Mouse (Mus musculus): ENCODE measurements at regions not wholly inside any gene's neighbourhood (a gene's known extent, or its start where the extent isn't known, plus 50 kb on each side); places are given as distances from the start of the nearest gene placed in this dataset.

GRCm38 (mm10) chr7:68470983-68471382 is 197.3 kb downstream of the Fam169b start:
- 34% methylated on average over 11 of the region's 11 CpGs for WGBS
- TF ChIP-seq CTCF (IDR thresholded peaks at IDR 0.05; ENCODE audit: insufficient read depth, low read length) (no peak), POLR2A (IDR thresholded peaks at IDR 0.05; ENCODE audit: borderline replicate concordance, extremely low read depth, low read depth, low read length) (no peak)
- Histone ChIP-seq H3K4me1 (ENCODE audit: control insufficient read depth, insufficient read depth, low read length) (no peaks in the 10 kb centered on the region), H3K4me3 (replicated peaks; ENCODE audit: extremely low read depth, low read depth, low read length) (no peak overlapping the region)
- DNase-seq: no peak

- TF ChIP-seq POLR2A (IDR thresholded peaks at IDR 0.05; ENCODE audit: borderline replicate concordance, extremely low read depth, low read depth, low read length) (no peak), CTCF (IDR thresholded peaks at IDR 0.05; ENCODE audit: insufficient read depth, low read length) (no peak)
- DNase-seq: no peak
- H3K4me3 ChIP-seq (replicated peaks; ENCODE audit: extremely low read depth, low read depth, low read length): no peak overlapping the region
- WGBS: 73% methylated on average over 5 of the region's 5 CpGs
- H3K4me1 ChIP-seq (ENCODE audit: control insufficient read depth, insufficient read depth, low read length): no peaks in the 10 kb centered on the region
Measured at GRCm38 (mm10) chr7:68468574-68468973, 194.9 kb downstream of the Fam169b start.

GRCm38 (mm10) chr7:68457842-68458241 is 184.2 kb downstream of the Fam169b start:
- no peak for DNase-seq
- no peaks in the 10 kb centered on the region for H3K4me1 ChIP-seq (ENCODE audit: control insufficient read depth, insufficient read depth, low read length)
- WGBS: 78% methylated on average over 1 of the region's 1 CpGs
- no peak overlapping the region for H3K4me3 ChIP-seq (replicated peaks; ENCODE audit: extremely low read depth, low read depth, low read length)
- no peak for TF ChIP-seq CTCF (IDR thresholded peaks at IDR 0.05; ENCODE audit: insufficient read depth, low read length)
- no peak for TF ChIP-seq POLR2A (IDR thresholded peaks at IDR 0.05; ENCODE audit: borderline replicate concordance, extremely low read depth, low read depth, low read length)

GRCm38 (mm10) chr7:68455451-68455850 is 181.8 kb downstream of the Fam169b start:
- 30% methylated on average over 5 of the region's 5 CpGs for WGBS
- Histone ChIP-seq H3K4me1 (ENCODE audit: control insufficient read depth, insufficient read depth, low read length) (no peaks in the 10 kb centered on the region), H3K4me3 (replicated peaks; ENCODE audit: extremely low read depth, low read depth, low read length) (no peak overlapping the region)
- TF ChIP-seq POLR2A (IDR thresholded peaks at IDR 0.05; ENCODE audit: borderline replicate concordance, extremely low read depth, low read depth, low read length): no peak
- TF ChIP-seq CTCF (IDR thresholded peaks at IDR 0.05; ENCODE audit: insufficient read depth, low read length): no peak
- no peak for DNase-seq

- TF ChIP-seq CTCF (IDR thresholded peaks at IDR 0.05; ENCODE audit: insufficient read depth, low read length): no peak
- no peak for TF ChIP-seq POLR2A (IDR thresholded peaks at IDR 0.05; ENCODE audit: borderline replicate concordance, extremely low read depth, low read depth, low read length)
- DNase-seq: no peak
- H3K4me3 ChIP-seq (replicated peaks; ENCODE audit: extremely low read depth, low read depth, low read length): no peak overlapping the region
- no peaks in the 10 kb centered on the region for H3K4me1 ChIP-seq (ENCODE audit: control insufficient read depth, insufficient read depth, low read length)
- WGBS: 84% methylated on average over 8 of the region's 8 CpGs
Measured at GRCm38 (mm10) chr7:68453028-68453692, 179.5 kb downstream of the Fam169b start.

GRCm38 (mm10) chr7:68444426-68445095 is 170.9 kb downstream of the Fam169b start:
- no peak for DNase-seq
- 69% methylated on average over 11 of the region's 11 CpGs for WGBS
- TF ChIP-seq CTCF (IDR thresholded peaks at IDR 0.05; ENCODE audit: insufficient read depth, low read length): no peak
- no peak for TF ChIP-seq POLR2A (IDR thresholded peaks at IDR 0.05; ENCODE audit: borderline replicate concordance, extremely low read depth, low read depth, low read length)
- Histone ChIP-seq H3K4me1 (ENCODE audit: control insufficient read depth, insufficient read depth, low read length) (no peaks in the 10 kb centered on the region), H3K4me3 (replicated peaks; ENCODE audit: extremely low read depth, low read depth, low read length) (no peak overlapping the region)

- no peak for DNase-seq
- Histone ChIP-seq H3K4me1 (ENCODE audit: control insufficient read depth, insufficient read depth, low read length) (no peaks in the 10 kb centered on the region), H3K4me3 (replicated peaks; ENCODE audit: extremely low read depth, low read depth, low read length) (no peak overlapping the region)
- 66% methylated on average over 11 of the region's 11 CpGs for WGBS
- TF ChIP-seq CTCF (IDR thresholded peaks at IDR 0.05; ENCODE audit: insufficient read depth, low read length) (no peak), POLR2A (IDR thresholded peaks at IDR 0.05; ENCODE audit: borderline replicate concordance, extremely low read depth, low read depth, low read length) (no peak)
Measured at GRCm38 (mm10) chr7:68440661-68441150, 167.1 kb downstream of the Fam169b start.

GRCm38 (mm10) chr7:68428946-68429345 is 155.3 kb downstream of the Fam169b start:
- 70% methylated on average over 4 of the region's 4 CpGs for whole genome bisulfite sequencing
- no peak for DNase-seq

GRCm38 (mm10) chr7:68415890-68416289 is 142.3 kb downstream of the Fam169b start:
- TF ChIP-seq CTCF (IDR thresholded peaks at IDR 0.05; ENCODE audit: insufficient read depth, low read length): no peak
- H3K4me1 ChIP-seq (ENCODE audit: control insufficient read depth, insufficient read depth, low read length): no peaks in the 10 kb centered on the region
- no peak overlapping the region for H3K4me3 ChIP-seq (replicated peaks; ENCODE audit: extremely low read depth, low read depth, low read length)
- no peak for DNase-seq
- WGBS: 61% methylated on average over 7 of the region's 7 CpGs

More at GRCm38 (mm10) chr7:68428946-68429345, 155.3 kb downstream of the Fam169b start:
- TF ChIP-seq POLR2A (IDR thresholded peaks at IDR 0.05; ENCODE audit: borderline replicate concordance, extremely low read depth, low read depth, low read length) (no peak), CTCF (IDR thresholded peaks at IDR 0.05; ENCODE audit: insufficient read depth, low read length) (no peak)
- H3K4me3 ChIP-seq (replicated peaks; ENCODE audit: extremely low read depth, low read depth, low read length): no peak overlapping the region
- H3K4me1 ChIP-seq (ENCODE audit: control insufficient read depth, insufficient read depth, low read length): no peaks in the 10 kb centered on the region

GRCm38 (mm10) chr7:68412786-68413185 is 139.1 kb downstream of the Fam169b start:
- Histone ChIP-seq H3K4me1 (ENCODE audit: control insufficient read depth, insufficient read depth, low read length) (no peaks in the 10 kb centered on the region), H3K4me3 (replicated peaks; ENCODE audit: extremely low read depth, low read depth, low read length) (no peak overlapping the region)
- no peak for DNase-seq
- TF ChIP-seq CTCF (IDR thresholded peaks at IDR 0.05; ENCODE audit: insufficient read depth, low read length): no peak
- TF ChIP-seq POLR2A (IDR thresholded peaks at IDR 0.05; ENCODE audit: borderline replicate concordance, extremely low read depth, low read depth, low read length): no peak
- WGBS: 37% methylated on average over 1 of the region's 1 CpGs
